Mouse (Mus musculus) myocyte (in vitro differentiated cells): Measurements from ENCODE around the gene Reps2. TPM values are rescaled to one million over a fixed set of nuclear protein-coding genes. Genes with fewer than 3 reads are reported as not detected.

Experiments
- H3K27me3 ChIP-seq: one replicate; pipeline ENCODE4 v1.6.1; 2011; ENCODE audit not compliant: control insufficient read depth, insufficient read depth, insufficient read length
- H3K36me3 ChIP-seq: one replicate; pipeline ENCODE4 v1.6.1; 2011; ENCODE audit not compliant: control insufficient read depth, insufficient read depth
- H3K4me2 ChIP-seq: one replicate; pipeline ENCODE4 v1.6.1; 2011; ENCODE audit warnings: low read depth, control low read depth
- H3K4me3 ChIP-seq: one replicate; pipeline ENCODE4 v1.5.1; 2011; ENCODE audit warnings: mild to moderate bottlenecking, control low read depth, moderate library complexity
- H3K79me2 ChIP-seq: one replicate; pipeline ENCODE4 v1.6.1; 2011; ENCODE audit not compliant: control insufficient read depth, insufficient read depth
- H3ac ChIP-seq: one replicate; pipeline ENCODE4 v1.6.1; 2011; ENCODE audit not compliant: control insufficient read depth, insufficient read length
- CEBPB ChIP-seq: IDR thresholded peaks from 2 replicates; pipeline ENCODE4 v1.6.1; 2011; ENCODE audit warnings: mild to moderate bottlenecking, moderate library complexity; ENCODE audit not compliant: poor library complexity, insufficient read depth, severe bottlenecking
- E2F4 ChIP-seq: IDR thresholded peaks from one replicate; pipeline ENCODE4 v1.6.1; 2011; ENCODE audit warnings: mild to moderate bottlenecking, control low read depth, moderate library complexity; ENCODE audit not compliant: insufficient read depth
- MAX ChIP-seq: IDR thresholded peaks from one replicate; pipeline ENCODE4 v1.6.1; 2011; ENCODE audit warnings: low read depth, mild to moderate bottlenecking, control low read depth
- MYOD1 ChIP-seq, 3 experiments: IDR thresholded peaks; one replicate each; pipeline ENCODE4 v1.6.1; 2011; ENCODE audit warnings: control low read depth in 2 of 3, low read depth in 2 of 3, mild to moderate bottlenecking in 2 of 3, moderate library complexity in 1 of 3; ENCODE audit not compliant: insufficient read length in 2 of 3, control insufficient read depth in 1 of 3
- MYOG ChIP-seq, 3 experiments: IDR thresholded peaks; one replicate each; pipeline ENCODE4 v1.6.1; 2011; ENCODE audit warnings: control low read depth in 2 of 3, low read depth in 2 of 3, mild to moderate bottlenecking in 2 of 3; ENCODE audit not compliant: insufficient read length in 2 of 3, control insufficient read depth in 1 of 3, insufficient read depth in 1 of 3
- POLR2A ChIP-seq: IDR thresholded peaks from one replicate; pipeline ENCODE4 v1.6.1; 2011; ENCODE audit warnings: low read depth, mild to moderate bottlenecking, control low read depth, moderate library complexity; ENCODE audit not compliant: insufficient read length
- POLR2AphosphoS2 ChIP-seq: IDR thresholded peaks from one replicate; pipeline ENCODE4 v1.6.1; 2011; ENCODE audit warnings: low read depth, control low read depth; ENCODE audit not compliant: insufficient read length
- REST ChIP-seq: IDR thresholded peaks from one replicate; pipeline ENCODE4 v1.6.1; 2011; ENCODE audit warnings: mild to moderate bottlenecking, control low read depth, moderate library complexity; ENCODE audit not compliant: insufficient read depth, insufficient read length
- SRF ChIP-seq: IDR thresholded peaks from one replicate; pipeline ENCODE4 v1.6.1; 2011; ENCODE audit warnings: low read depth; ENCODE audit not compliant: control insufficient read depth, insufficient read length
- TCF12 ChIP-seq: IDR thresholded peaks from one replicate; pipeline ENCODE4 v1.6.1; 2011; ENCODE audit warnings: mild to moderate bottlenecking, control low read depth; ENCODE audit not compliant: poor library complexity, insufficient read depth, severe bottlenecking
- TCF3 ChIP-seq: IDR thresholded peaks from one replicate; pipeline ENCODE4 v1.6.1; 2011; ENCODE audit warnings: low read depth, control low read depth; ENCODE audit not compliant: insufficient read length
- USF1 ChIP-seq: IDR thresholded peaks from one replicate; pipeline ENCODE4 v1.6.1; 2011; ENCODE audit warnings: low read depth, mild to moderate bottlenecking, control low read depth, moderate library complexity
- polyA plus RNA-seq: library from polyadenylated mRNA; unstranded; fragments of >200 nt; fragmentation: generic; extraction: Trizol; gene quantifications from one replicate; pipeline ENCODE4 v1.2.1, GENCODE M21; 2012; ENCODE audit warnings: missing spikeins

Gene Reps2
- polyA plus RNA-seq, 1 experiment: 0.05 TPM

GRCm38 (mm10) chrX:162591005-162591801 lies 52.2 kb downstream of the Reps2 start:
- no peak for TF ChIP-seq CEBPB
- no peak for TF ChIP-seq MAX
- no peak overlapping the region for H3K4me3 ChIP-seq
- no peaks in the 10 kb centered on the region for H3K27me3 ChIP-seq
- H3K36me3 ChIP-seq: no peaks in the 10 kb centered on the region
- no peaks in the 10 kb centered on the region for H3K79me2 ChIP-seq
- no peak overlapping the region for H3ac ChIP-seq
- H3K4me2 ChIP-seq: no peak overlapping the region

- Histone ChIP-seq H3K27me3 (no peaks in the 10 kb centered on the region), H3K4me3 (no peak overlapping the region), H3K36me3 (no peaks in the 10 kb centered on the region), H3K79me2 (no peaks in the 10 kb centered on the region), H3K4me2 (no peak overlapping the region), H3ac (no peak overlapping the region)
- no peak for TF ChIP-seq MYOD1 (IDR thresholded peaks at IDR 0.05; ENCODE audit: control insufficient read depth in 1 of 3, insufficient read length in 2 of 3, low read depth in 2 of 3)
- no peak for TF ChIP-seq CEBPB
- no peak for TF ChIP-seq SRF
- no peak for TF ChIP-seq MAX
- no peak for TF ChIP-seq POLR2AphosphoS2
- TF ChIP-seq TCF3: no peak
Measured at GRCm38 (mm10) chrX:162590145-162590790, 53.2 kb downstream of the Reps2 start.

GRCm38 (mm10) chrX:162589173-162589805 lies 54.2 kb downstream of the Reps2 start:
- H3K36me3 ChIP-seq: no peaks in the 10 kb centered on the region
- no peaks in the 10 kb centered on the region for H3K27me3 ChIP-seq
- H3ac ChIP-seq: no peak overlapping the region
- no peak for TF ChIP-seq REST
- TF ChIP-seq TCF12: no peak
- no peak for TF ChIP-seq POLR2A
- TF ChIP-seq USF1: no peak
- TF ChIP-seq CEBPB: no peak
- no peak for TF ChIP-seq SRF
- TF ChIP-seq E2F4: no peak
- TF ChIP-seq POLR2AphosphoS2: no peak
- no peak for TF ChIP-seq TCF3
- TF ChIP-seq MYOG (IDR thresholded peaks at IDR 0.05; ENCODE audit: control insufficient read depth in 1 of 3, insufficient read depth in 1 of 3, insufficient read length in 2 of 3, low read depth in 2 of 3): no peak
- TF ChIP-seq MYOD1 (IDR thresholded peaks at IDR 0.05; ENCODE audit: control insufficient read depth in 1 of 3, insufficient read length in 2 of 3, low read depth in 2 of 3): no peak
- TF ChIP-seq MAX: no peak
- H3K4me3 ChIP-seq: no peak overlapping the region
- H3K79me2 ChIP-seq: no peaks in the 10 kb centered on the region
- no peak overlapping the region for H3K4me2 ChIP-seq

- Histone ChIP-seq H3K79me2 (no peaks in the 10 kb centered on the region), H3K36me3 (no peaks in the 10 kb centered on the region)
- TF ChIP-seq CEBPB: no peak
Measured at GRCm38 (mm10) chrX:162584349-162584748, 59.1 kb downstream of the Reps2 start.

GRCm38 (mm10) chrX:162580521-162580920 lies 62.9 kb downstream of the Reps2 start:
- H3K4me3 ChIP-seq: no peak overlapping the region
- TF ChIP-seq MAX (no peak), USF1 (no peak), MYOD1 (IDR thresholded peaks at IDR 0.05; ENCODE audit: control insufficient read depth in 1 of 3, insufficient read length in 2 of 3, low read depth in 2 of 3) (no peak), SRF (no peak), E2F4 (no peak), REST (no peak), MYOG (IDR thresholded peaks at IDR 0.05; ENCODE audit: control insufficient read depth in 1 of 3, insufficient read depth in 1 of 3, insufficient read length in 2 of 3, low read depth in 2 of 3) (no peak), TCF3 (no peak), TCF12 (no peak), POLR2AphosphoS2 (no peak), POLR2A (no peak), CEBPB (no peak)
- no peak overlapping the region for H3K4me2 ChIP-seq
- no peak overlapping the region for H3ac ChIP-seq
- no peaks in the 10 kb centered on the region for H3K79me2 ChIP-seq
- no peaks in the 10 kb centered on the region for H3K27me3 ChIP-seq
- H3K36me3 ChIP-seq: no peaks in the 10 kb centered on the region

More at GRCm38 (mm10) chrX:162584349-162584748, 59.1 kb downstream of the Reps2 start:
- no peaks in the 10 kb centered on the region for H3K27me3 ChIP-seq
- no peak overlapping the region for H3ac ChIP-seq
- H3K4me2 ChIP-seq: no peak overlapping the region
- H3K4me3 ChIP-seq: no peak overlapping the region
